Mouse (Mus musculus): Measurements from ENCODE around the gene Fus. TPM values are rescaled to one million over a fixed set of nuclear protein-coding genes. Genes with fewer than 3 reads are reported as not detected.
"Not testable (repeated sequence)": the region's sequence is repeated elsewhere in the genome, so short reads cannot be mapped to it uniquely, and the experiment has no call there.

Fus gene
- total RNA-seq, 2 experiments from 2014 or later: 19.3 to 159 TPM

DNA sequence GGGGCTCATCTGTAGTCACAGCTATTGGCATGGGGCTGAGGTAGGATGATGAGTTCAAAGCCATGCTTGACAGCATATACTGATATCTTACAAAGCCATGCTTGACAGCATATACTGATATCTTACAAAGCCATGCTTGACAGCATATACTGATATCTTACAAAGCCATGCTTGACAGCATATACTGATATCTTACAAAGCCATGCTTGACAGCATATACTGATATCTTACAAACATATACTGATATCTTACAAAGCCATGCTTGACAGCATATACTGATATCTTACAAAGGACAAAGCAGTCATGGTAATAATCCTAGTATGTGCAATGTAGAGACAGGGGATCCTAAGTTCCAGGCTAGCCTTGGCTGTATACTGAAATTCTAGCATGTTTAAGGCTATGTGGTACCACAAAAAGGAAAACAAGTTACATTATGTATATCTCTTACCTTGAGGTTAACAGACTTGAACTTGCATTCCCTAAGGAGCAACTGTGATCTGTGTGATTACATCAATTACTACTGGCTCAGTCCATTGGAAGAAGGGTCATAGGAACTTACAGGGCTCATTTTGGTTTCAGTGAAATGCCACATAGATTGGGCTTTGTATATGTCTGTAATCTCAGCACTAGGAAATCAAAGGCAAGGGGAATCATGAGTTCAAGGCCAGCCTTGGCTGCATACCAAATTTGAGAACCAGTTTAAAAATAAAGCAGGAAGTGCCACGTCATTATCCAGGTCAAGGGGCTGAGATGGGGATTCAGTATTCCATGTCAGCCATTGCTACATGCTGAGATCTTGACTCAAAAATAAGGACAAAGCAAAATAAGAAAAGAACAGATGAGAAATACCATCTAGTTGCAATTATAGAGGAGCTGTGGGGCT, 33.1 kb downstream of the Fus start:
- no peak for ATAC-seq (replicated peaks; ENCODE audit: low FRiP score, poor library complexity, severe bottlenecking)

DNA sequence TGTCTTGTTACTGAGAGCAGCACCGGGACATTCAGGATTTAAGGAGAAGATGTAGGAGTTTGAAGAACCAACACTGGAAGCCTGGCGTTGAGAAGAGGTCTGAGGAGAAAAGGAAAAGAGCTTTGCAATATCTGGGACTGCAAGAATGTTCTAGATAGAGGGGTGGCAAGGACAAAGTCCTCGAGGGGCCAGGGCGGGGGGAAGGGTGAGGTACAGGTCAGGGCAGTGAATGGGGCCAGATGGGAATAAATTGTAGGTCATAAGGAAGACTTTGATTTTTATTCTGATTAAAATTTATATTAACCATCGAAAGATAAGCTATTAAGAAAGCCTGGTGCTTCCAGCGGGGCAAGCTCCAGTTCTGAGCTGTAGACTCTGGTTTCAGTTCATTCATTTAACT, 35.8 kb downstream of the Fus start:
- ATAC-seq (replicated peaks; ENCODE audit: low FRiP score, poor library complexity, severe bottlenecking): no peak

DNA sequence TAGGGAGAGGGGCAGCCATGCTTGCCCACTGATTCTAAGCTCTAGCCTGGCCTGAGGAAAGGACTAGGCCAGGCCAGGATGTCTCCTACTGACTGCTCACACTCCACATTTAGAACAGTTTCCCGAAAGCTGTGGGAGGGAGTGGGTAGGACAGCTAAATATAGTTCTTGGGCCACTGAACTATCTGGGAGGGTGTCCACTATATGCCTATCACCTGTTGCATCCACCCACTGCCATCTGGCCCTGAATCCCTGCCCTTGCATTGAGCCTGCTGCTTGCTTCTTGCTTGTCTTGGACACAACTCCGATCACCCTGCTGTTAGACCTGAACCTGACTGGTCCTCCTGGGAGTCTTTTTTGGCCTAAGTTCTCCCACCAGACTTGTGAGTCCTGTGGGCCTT, 36.4 kb downstream of the Fus start, which contains the start of gene Trim72:
Gene Trim72 (plus strand): TSS at position 262 of the 400 bp plus-strand sequence.
- no peak for ATAC-seq (replicated peaks; ENCODE audit: low FRiP score, poor library complexity, severe bottlenecking)

DNA sequence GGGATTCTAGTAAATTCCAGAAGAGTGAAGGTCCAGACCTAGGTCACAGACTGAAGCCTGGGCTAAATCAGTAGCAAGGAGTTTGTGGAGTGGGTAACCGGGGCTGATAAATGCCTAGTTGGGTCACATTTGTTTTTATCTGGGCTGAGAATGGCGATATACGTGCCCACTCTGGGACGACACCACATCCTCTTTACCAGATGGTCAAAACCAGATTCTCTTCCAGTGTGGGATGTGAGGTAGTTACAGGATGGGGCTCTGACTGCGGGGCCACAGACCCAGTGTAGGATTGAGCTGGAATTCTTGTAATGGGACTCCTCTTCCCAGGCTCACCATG, 36.9 kb downstream of the Fus start:
- no peak for ATAC-seq (replicated peaks; ENCODE audit: low FRiP score, poor library complexity, severe bottlenecking)

DNA sequence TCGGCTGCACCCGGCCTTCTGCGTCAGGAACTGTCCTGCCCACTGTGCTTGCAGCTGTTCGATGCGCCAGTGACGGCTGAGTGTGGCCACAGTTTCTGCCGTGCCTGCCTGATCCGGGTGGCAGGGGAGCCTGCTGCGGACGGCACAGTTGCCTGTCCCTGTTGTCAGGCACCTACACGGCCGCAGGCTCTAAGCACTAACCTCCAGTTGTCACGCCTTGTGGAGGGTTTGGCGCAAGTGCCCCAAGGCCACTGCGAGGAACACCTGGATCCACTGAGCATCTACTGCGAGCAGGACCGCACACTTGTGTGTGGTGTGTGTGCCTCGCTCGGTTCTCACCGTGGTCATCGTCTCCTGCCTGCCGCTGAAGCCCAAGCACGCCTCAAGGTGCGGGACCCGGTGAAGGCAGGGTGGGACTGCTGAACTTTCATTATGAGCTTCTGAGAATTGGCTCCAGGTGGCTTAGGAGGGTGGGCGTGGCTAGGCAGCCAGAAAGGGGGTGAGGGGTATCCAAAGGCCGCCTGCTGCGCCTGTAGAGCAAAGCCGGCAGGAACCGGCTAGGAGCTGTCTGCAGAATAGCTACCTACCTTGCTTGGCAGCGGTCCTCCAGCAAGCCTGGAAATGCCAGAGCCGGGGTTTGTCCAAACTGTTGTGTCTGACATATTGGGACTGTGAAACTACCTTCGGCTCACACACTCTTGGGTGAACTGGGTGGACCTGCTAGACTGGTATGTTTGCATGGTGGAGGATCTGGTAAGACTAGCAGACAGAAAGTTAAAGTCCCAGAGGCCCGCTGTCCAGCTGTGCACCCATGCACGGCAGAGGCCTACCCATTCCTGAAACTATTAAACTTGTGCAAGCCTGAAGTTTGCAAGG, 37.5 kb downstream of the Fus start:
- no peak for ATAC-seq (replicated peaks; ENCODE audit: low FRiP score, poor library complexity, severe bottlenecking)

DNA sequence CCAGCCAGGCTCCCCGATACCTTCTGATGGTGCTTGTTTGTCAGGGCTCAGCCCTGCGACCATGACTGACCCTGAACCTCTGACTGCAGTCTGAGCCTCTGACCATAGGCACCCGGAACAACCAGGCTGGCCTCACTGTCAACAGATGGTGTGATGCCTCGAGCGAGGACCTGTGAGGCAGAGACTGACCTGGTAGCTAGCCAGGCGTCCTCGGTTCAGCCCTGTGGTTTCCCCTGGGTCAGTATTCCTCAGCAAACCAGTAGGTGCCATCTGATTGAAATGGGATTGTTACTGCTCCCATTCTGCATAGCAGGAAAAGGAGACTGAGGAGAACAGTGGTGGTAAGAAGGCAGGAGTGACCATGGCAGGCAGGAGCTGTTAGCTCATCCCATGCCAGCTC, 38.9 kb downstream of the Fus start:
- ATAC-seq (replicated peaks; ENCODE audit: low FRiP score, poor library complexity, severe bottlenecking): no peak

DNA sequence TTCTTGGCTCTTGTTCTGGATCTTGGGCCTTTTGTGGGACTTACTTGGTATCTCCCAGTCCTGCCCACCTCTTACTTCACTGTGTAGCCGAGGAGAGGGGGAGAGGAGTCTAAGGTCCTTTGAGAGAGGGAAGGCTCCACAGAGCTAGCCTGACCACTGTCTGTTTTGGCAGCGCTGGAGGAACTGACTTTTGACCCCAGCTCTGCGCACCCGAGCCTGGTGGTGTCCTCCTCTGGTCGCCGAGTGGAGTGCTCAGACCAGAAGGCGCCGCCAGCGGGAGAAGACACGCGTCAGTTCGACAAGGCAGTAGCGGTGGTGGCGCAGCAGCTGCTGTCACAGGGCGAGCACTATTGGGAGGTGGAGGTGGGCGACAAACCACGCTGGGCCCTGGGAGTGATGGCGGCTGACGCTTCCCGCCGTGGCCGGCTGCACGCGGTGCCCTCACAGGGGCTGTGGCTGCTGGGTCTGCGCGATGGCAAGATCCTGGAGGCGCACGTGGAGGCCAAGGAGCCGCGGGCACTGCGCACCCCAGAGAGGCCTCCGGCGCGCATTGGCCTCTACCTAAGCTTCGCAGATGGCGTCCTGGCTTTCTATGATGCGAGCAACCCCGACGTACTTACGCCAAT, 42.6 kb downstream of the Fus start:
- no peak for ATAC-seq (replicated peaks; ENCODE audit: low FRiP score, poor library complexity, severe bottlenecking)

DNA sequence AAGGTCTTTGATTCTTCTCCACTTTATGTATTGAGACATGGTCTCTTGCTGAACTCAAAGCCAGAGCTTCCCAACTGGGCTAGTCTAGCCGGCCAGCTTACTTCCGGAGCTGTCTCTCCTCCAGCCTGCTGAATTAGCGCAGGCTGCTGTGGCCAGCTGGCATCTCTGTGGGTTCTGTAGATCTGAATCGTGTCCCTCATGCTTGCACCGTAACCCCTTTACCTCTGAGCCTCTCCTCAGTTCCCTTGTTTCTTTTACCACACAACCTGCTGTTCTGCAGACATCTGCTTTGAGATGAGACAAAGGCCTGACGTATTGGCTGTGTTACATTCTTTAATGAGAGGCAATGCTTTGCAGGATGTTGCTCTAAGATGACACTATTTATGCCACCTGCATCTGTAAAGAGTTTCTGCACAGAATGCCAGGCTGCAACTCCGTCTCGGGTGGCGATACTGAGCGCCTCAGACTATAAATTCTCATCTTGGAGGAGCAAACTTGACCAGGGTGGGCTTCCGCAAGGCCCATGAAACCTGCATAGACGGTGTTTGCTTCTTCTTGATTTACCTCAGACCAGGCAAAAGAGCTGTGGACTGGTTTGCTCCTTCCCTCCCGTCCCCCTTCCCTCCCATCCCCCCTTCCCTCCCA, 45.0 kb downstream of the Fus start:
- ATAC-seq (replicated peaks; ENCODE audit: low FRiP score, poor library complexity, severe bottlenecking): no peak

DNA sequence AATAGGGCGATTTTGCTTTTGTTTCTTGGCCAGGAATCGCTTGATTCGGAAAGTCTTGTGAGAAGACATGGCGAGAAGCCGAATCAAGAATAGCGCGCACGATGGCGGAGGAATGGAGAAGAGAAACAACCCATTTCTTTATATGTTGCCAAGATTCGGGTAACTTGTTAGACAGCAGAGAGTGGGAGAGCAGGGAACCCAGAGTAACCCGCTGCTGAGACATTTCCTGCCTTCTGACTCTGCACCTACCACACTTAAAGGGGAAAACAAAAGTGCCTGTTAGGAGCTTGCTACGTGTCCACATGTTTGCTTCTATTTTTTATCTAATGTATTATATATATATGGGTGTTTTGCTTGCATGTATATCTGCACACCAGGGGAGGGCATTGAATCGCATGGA, 45.9 kb downstream of the Fus start:
- ATAC-seq (replicated peaks; ENCODE audit: low FRiP score, poor library complexity, severe bottlenecking): no peak

DNA sequence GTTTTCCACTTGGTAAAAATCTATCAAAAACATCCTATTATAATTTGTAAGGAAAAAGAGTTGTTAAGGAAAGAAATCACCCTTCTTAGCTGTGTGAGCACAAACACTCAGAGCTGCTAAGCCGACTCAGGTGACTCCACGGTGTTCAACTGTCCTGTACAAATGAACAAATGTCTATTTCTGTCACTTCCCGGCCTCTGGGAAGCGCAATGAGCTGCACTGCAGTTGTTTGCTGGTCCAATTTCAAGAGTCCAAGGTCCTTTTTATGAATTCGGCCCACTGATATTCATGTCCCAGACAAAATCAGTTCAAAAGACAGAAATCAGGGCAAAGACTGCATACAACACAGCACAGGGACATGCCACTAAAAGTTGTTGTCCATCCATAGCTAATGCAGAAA, 48.9 kb downstream of the Fus start:
- not testable (repeated sequence) for ATAC-seq (replicated peaks; ENCODE audit: low FRiP score, poor library complexity, severe bottlenecking)

DNA sequence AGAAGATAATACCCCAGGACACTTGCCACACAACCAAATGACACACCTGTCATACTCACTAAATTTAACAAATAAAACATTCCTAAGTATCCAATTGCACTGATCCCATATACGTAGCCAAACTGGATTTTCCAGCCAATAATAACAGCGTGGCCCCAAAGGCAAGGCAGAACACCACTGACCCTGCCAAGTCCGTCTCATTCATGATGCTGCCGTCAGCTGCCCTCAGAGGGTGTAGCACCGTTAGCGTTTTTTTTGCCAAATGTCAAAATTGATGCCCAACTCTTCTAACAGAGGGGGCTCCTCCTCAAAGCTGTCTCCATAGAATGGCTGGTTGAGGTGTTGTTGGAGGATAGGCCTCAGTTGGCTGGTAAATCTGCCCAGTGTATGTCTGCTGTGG, 49.4 kb downstream of the Fus start:
- no peak for ATAC-seq (replicated peaks; ENCODE audit: low FRiP score, poor library complexity, severe bottlenecking)

DNA sequence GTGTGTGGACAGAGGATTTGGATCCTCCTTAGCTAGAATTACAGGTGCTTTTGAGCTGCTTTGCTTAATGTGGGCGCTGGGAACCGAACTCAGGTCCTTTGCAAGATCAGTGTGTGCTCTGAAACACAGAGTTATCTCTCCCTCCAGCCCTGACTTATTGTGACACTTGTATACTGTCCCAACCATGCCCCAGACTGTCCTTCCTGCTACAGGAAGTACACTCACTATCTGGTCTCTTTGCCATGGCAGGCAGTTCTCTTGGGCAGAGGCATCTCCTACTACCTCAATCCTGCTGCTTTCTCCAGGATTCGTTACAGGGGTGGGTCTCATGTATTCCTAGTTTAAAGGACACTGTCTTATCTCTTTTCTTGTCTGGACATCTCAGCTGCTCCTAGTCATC, 51.0 kb downstream of the Fus start:
- no peak for ATAC-seq (replicated peaks; ENCODE audit: low FRiP score, poor library complexity, severe bottlenecking)

DNA sequence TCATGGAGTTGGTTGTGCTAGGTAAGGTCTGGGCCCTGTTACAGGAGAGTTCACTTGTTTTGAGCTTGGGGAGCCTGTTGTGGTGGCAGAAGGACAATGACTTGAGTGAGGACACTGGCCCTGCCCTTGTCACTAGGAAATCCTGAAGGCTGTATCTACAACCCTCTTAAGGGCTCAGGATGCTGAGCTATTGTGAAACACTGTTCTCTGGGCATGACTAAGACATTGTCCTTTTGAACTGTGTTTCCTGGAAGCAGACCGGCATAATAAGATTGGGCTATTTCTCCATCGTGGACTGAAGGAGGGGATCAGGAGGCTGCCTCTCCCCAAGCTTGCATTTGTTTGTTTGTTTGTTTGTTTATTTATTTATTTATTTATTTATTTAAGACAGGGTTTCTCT, 51.9 kb downstream of the Fus start:
- no peak for ATAC-seq (replicated peaks; ENCODE audit: low FRiP score, poor library complexity, severe bottlenecking)

DNA sequence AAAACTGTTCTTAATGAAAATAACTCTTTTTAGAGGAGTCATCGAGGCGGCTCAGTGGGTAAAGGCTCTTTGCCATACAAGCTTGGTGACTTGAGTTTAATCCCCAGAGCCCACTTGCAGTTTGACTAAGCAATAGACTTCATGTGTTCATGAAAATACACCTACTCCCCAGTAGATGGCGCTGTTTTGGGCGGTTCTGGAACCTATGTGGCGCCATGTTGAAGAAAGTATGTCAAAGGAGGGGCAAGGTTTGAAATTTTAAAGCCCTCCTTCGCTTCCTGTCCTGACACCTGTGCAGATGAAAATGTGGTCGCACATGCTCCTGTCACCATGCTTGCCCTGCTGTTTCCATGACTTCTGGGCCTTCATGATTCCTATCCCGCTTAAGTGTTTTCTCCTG, 55.7 kb downstream of the Fus start:
- ATAC-seq (replicated peaks; ENCODE audit: low FRiP score, poor library complexity, severe bottlenecking): peak; percentile 43; the same call in 1 of the 2 replicates

DNA sequence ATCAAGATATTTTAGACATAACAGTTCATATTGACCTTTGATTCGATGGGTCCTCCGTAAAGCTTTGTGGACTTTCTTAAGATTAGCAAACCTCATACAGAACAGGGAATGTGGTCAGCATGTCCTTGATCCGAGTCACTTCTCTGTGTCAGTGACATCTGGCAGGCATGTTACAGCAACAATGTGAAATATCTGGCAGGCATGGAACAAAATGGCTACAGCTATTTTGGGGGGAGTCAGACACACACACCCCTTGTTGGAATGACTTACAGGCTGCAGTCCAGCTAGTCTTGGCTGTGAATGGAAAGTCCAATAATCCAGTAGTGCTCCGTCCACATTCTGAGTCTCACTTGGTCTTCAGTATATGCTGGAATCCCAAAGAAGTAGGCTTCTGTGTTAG, 56.3 kb downstream of the Fus start:
- no peak for ATAC-seq (replicated peaks; ENCODE audit: low FRiP score, poor library complexity, severe bottlenecking)

DNA sequence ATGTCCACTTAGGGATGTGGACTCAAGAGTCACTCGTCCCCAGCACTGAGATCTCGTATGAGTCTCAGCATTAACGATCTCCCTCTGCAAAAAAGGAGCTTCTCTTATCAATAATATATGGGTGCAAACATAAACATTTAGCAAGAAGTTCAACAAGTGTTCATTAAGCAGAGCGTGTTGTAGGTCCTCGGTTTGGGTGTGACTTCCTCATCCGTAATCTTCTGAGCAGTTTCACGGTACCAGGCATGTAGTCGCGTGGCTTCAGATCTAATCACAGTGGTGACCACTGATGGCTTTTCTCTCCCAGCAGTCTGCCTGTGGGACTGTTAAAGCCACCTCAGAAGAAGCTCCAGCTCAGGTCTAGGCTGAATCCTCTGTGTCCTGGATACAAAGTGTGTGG, 57.1 kb downstream of the Fus start:
- no peak for ATAC-seq (replicated peaks; ENCODE audit: low FRiP score, poor library complexity, severe bottlenecking)

DNA sequence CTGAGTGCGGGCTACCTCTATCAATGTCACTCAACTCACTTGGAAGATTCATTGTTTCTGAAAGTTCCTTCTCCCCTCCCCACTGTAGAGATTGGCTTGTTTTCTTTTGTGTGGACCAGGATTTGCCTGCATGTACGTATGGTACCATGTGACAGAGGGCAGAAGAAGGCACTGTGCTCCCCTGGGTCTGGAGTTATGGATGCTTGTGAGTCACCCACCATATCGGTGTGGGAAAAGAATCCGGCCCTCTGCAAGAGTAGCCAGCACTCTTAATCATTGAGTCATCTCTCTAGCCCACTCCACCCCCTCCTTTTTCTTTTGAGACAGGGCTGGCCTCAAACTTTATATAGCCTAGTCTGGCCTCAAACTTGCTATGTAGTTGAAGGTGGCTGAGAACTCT, 57.7 kb downstream of the Fus start:
- ATAC-seq (replicated peaks; ENCODE audit: low FRiP score, poor library complexity, severe bottlenecking): no peak

DNA sequence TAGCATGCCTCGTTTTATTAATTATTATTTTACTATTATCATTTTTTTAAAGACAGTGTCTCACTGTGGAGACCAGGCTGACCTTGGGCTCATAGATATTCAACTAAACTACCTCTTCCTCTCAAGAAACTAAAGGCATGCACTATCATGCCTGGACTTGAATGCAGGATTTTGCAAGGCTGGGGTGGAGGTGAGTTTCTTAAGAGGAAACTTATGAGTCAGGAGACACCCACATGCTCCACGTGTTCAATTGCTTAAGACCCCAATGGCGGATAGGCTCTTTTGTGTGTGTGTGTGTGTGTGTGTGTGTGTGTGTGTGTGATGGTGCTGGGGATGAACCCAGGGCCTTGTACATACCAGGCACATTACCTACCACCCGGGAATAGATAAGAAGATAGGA, 58.1 kb downstream of the Fus start:
- ATAC-seq (replicated peaks; ENCODE audit: low FRiP score, poor library complexity, severe bottlenecking): no peak

DNA sequence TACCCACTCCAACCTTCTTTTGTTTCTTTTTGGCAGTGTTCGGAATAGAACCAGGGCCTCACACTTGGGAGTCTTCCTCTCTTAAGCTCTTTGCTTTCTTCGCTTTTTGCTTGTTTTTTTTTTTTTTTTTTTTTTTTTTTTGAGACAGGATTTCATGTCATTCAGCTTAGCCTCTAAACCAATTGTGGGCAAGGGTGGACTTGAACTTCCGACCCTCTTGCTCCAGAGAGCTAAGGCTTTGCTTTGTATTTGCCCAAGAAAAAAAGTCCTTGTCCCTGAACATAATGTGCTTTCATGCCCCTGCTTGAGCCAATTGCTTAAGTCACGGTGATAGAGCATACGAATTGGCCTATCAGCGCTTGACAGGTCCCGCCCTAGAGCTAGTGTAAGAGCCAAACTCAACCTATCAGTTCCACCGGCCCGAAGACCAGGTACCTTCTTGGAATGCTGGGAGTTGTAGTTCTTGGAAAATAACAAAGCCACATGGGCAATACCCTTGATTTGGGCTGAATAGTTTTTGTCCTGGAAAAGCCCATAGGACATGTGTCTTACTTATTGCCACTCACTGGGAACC, 64.2 kb downstream of the Fus start:
- peak; percentile 65; the same call in 1 of the 2 replicates for ATAC-seq (replicated peaks; ENCODE audit: low FRiP score, poor library complexity, severe bottlenecking)
